Mouse (Mus musculus): ENCODE data around the gene Mettl5. TPM values are rescaled to one million over a fixed set of nuclear protein-coding genes. Genes with fewer than 3 reads are reported as not detected.

Gene Mettl5
- total RNA-seq, 4 experiments from 2014 or later = 16.2 to 26.2 (median 21.0) TPM

DNA sequence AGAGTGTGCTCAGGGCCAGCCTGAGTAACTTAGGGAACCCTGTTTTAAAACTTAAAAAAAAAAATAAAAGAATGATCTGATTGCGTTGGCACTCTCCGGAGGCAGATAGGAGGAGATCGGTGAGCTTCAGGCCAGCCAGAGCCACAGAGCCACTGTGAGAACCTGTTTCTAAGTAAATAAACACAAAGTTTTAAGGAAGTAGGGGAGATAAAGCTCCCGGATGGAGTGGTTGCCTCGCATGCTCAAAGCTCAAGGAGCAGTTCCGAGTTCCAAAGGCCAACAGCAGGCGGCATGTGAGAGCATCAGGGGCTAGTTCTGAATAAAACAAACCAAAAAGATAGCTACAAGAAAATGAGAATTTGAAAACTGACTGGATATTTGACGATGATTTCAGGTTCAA lies 29.0 kb downstream of the Mettl5 start:
- DNase-seq = no peak

DNA sequence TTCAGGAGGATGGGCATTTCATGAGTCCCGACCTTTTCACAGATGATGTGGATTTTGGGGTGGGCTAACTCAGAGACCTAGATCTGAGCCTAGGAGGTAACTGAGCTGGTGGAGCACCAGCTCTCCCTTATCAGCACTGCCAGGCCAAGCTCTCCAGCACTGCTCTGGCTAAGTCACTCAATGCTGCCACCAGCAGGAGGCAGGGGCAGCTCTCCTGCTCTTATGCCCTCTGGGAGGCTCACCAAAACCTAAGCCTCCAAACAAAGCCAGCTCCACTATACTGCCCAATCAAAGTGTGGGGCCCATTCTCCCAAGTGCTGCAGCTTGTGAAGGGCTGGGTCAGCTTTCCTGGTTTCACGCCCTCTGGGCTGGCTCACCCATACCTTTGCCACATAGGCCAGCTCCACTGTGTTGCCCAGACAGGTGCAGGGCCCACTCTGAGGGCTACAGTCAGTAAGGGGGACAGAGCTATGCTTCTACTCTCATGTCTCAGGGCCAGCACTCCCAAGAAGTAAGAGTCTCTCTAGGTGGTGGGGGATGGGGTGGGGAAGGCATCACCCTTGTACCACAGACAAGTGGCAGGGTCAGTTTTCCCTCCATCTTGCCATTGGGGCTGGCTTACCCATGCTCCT lies 33.9 kb downstream of the Mettl5 start:
- no peak for DNase-seq

DNA sequence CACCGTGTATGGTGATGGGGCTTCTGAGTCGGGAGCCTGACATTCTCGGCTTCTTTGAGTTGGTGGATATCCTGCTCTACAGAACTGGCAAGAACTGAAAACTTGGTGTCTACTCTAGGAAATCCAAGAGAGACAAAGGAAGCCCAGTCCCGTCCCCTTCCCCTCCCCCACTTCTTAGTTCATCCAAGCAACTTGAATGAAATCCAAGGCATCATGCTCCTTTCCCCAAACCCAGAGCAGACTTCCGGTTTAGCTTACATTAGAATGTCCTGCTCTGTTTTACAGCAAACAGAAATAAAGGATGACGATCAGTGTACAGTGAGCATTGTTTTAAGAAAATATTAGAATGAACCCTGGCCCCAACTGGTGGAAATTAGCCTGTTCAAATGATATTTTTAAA lies 36.2 kb downstream of the Mettl5 start:
- no peak for DNase-seq

DNA sequence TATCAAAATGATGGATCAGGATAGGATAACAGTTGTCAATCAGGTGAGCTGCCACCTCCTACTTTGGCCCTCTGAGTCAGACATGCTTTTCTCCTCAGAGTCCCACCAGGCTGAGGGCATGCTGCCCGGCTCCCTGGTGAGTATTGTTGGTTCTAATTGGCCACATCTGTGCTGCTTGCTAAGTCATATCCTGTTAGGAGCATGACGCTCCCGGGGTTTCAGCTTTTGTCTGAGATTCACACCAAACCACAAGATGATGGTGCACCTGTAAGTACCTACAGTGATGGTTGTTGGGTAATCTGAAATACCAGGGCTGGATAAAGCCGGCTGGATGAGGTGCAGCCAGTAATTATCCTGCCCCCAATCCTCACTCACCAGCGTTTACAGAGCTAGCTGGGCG lies 45.2 kb downstream of the Mettl5 start:
- DNase-seq = no peak

DNA sequence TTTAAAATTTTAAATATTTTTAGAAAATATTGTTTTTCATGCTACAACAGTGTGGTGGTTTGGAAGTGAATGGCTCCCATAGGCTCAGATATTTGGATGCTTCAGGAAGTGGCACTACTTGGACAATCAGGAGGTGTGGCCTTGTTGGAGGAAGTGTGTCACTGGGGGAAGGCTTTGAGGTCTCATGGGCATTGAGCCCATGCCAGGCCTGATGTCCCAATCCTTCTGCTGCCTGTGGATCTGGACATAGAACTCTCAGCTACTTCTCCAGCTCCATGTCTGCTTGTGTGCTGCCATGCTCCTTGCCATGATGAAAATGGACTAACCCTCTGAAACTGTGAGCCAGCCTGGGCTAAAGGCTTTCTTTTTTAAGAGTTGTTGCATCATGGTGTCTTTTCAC lies 46.7 kb downstream of the Mettl5 start:
- DNase-seq = no peak

DNA sequence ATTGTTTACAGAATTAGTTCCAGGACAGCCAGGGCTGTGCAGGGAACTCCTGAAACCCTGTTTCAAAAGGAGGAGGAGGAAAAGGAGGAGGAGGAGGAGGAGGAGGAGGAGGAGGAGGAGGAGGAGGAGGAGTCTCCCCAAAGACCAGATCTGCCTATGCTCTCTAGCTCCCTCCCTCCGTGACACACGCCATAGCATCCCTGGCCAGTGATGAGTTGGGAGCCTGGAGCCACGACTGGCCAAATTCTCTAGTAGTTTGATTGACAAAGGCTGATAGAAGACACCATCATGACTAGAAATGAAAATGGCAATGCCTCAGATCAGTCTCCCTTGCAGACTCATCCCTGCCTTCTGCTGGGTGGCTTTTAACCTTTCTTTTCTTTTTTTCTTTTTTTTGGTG lies 47.4 kb downstream of the Mettl5 start:
- no peak for DNase-seq

DNA sequence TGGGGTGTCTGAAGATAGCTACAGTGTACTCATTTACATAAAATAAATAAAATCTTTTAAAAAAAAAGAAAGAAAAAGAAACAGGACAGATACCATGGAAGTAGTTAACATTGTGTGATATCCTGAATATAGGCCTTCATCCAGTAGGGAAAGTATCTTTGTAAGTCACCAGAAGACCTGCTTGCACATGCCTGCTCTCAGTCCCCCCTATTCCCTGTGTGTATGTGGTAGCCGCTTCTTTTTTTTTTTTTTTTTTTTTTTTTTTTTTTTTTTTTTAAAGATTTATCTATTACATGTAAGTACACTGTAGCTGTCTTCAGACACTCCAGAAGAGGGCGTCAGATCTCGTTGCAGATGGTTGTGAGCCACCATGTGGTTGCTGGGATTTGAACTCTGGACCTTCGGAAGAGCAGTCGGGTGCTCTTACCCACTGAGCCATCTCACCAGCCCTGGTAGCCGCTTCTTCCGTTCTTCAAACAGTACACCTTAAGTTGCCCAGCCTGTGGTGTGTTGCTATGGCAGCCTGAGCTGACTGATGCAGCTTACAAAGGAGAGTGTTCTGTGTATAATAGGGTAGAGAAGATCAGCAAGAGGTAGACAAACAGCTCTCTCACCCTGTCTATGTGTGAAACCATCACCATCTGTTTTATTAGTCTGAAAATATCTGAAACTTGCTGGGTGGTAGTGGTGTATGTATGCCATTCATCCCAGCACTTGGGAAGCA lies 48.0 kb downstream of the Mettl5 start:
- no peak for DNase-seq

DNA sequence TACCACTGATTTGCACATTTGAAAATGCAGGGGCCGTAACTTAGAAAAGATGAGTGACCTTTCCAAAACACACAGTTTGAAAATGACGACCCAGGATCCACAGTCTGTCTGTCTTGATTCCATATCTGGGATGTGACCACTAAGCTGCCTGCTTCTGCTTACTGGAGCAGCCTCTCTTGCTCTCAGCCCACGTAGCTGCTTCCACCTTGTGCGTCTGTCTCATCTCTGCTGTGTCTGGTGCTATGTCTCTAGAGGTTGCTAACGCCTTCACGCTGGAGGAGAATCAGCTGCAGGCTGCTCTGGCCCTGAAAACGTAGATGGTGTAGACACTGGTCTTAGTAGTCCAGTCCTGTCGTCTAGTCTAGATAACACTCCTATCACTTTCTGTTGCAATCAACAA lies 55.3 kb downstream of the Mettl5 start:
- no peak for DNase-seq

DNA sequence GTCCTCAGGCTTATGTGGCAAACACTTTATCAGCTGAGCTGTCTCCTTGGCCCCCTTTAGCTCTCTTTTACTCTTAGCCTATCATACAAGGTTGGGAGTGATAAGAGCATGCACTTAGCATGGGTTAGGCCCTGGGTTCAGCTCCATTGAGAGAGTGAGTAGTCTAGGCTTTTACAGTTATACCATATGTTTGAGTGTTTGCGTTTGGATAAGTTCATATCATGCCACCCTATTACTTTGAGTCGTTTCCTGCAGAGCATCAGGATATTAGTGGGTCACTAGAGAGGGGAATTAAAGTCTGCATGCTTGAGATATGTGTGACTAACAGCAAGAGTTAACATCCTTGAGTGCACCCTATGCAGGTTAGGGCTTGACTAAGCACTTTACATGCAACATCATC lies 55.7 kb downstream of the Mettl5 start:
- DNase-seq = no peak

DNA sequence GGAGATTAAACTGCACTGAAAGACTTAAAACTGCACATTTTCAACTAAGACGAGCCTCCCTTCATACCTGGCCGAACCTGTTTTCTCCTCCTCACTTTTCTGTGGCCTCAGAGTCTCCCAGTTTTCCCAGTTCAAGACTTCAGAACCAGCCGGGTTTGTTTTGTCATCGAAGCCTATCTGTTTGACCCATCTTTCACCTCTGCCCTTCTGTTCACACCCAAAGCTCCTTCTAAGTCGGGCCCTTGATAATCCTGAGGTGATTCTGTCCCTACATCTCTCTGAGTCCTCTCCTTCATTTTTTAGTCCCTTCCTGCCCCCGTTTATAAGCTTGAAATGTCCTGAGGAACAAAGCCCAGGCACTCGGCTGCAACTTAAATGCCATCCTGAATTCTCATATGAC lies 57.4 kb downstream of the Mettl5 start:
- no peak for DNase-seq

DNA sequence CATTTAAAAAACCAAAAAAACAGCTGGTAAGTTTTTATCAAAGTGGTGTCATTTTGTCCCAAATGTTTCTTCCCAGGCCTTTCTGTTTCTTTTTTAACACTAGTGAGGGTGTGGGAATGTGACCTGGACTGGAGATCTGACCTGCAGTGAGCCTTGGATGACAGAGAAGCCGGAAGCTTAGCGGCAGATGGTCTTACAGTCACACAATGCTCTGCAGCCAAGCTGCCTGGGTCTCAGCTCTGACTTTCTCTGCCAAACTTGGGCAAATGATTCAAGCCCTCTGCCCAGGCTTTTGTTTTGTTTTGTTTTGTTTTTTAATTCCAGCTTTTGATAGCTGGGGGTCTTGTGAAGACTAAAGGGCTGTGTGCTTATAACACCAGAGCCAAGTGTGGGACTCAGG lies 59.0 kb downstream of the Mettl5 start:
- DNase-seq = no peak

DNA sequence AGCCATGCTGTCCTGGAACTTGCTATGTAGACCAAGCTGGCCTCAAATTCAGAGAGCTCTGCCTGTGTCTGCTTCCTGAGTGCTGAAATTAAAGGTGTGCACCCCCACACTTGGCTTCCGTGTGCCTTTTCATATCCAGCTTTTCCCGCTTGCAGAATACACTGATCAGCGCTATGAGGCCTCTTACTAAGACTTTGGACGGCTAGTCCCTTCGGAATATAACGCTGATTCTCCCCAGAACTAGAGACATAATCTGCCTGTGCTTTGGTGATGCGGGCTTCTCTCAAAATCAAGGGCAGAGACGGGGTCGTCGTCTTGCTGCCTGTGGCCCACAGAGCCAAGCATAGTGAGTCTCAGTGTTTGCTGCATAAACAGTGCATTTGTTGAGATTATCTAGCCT lies 59.5 kb downstream of the Mettl5 start:
- no peak for DNase-seq

DNA sequence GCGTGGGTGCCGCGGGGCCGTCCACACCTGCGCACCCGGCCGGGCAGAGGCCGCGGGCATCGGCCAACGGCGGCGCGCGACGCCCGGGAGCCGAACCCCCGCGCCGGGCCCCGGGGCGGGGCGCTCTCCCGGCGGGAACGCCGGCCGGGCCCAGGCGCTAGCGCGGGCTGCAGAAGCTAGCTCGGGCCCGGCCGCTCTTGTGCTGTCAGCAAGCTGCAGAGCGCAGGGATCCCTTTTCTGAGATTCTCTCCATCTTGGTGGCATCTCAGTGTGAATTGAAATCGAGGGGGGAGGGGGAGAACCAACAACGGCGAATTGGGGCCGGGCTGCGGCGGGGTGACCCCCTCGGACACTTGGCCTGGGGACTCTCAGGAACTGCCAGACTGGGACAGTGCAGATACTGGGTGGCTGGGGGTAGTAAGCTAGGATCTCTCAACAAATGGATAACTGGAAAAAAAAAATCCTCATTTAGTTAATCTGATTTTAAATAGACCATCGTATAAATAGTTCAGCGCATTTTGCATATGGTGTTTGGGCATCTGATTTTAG lies 62.2 kb downstream of the Mettl5 start:
- no peak for DNase-seq

DNA sequence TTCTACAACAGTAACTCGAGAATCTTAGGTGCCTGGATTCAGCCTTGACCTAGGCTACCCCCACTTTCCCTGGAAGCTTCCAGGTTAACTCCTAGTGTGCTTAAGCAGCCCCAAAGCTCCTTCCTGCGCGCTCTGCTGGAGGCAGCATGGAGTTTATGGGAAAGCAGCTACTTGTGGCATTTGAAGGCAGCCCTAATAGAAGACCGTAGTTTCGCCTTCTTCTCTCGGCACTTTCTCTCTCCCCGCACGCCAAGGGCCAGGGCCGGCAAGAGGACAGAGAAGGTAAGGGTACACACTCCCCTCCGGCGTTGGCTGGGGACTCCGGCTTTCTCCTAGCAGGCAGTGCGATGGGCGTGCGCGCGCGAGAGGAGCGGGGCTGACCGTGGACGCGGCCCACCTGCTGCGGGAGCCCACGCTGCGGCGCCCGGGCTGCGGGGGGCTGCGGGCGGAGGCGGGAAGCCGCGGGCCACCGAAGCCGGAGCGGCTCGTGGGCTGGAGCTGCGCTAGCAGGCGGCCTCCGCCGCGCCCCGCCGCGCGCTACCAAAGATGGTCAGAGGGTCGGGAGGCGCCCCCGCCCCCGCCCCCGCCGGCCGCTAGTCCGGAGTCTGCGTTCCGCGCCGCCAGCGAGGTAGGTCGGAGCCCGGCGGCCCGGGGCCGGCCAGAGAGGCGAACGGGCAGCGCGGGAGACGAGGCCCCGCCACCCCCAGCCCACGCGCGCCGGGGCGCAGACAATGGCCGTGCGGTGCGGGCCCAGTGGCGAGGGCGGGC lies 62.9 kb downstream of the Mettl5 start:
- DNase-seq = peak; percentile 21

DNA sequence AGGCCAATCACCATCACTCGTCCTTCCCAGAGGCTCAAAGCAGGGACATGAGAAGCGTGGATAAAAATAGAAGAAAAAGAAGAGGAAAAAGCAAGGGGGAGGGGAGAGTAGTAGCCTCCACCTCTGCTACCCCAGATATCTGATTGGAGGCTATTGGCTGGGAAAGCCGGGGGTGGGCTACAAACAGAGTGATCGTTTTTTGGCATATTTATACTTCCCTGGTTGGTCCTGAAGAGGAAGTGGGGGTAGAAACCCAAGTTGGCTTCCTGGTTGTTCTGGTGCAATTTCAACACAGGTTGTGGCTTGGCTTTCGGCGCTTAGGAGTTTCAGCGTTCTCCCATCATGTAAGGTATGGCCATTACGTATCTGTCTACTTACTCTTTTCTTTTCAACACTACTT lies 63.7 kb downstream of the Mettl5 start, which contains the start of gene Klhl23:
Gene Klhl23, plus strand, starts transcription at position 234 of the 400 bp plus-strand sequence.
- DNase-seq = no peak

Other genes with a start within 250 kb of the Mettl5 start
- gene Bbs5, start 238.4 kb downstream of the Mettl5 start, total RNA-seq (2022) = 10 to 100 TPM in 2 of 4 experiments, 1 to 10 TPM in 2; 9.8 to 14.6 (median 10.2) TPM
- gene Klhl41, start 215.5 kb downstream of the Mettl5 start, total RNA-seq (2022) = under 1 TPM; 0.21 to 0.59 (median 0.54) TPM
- gene Fastkd1, start 172.1 kb downstream of the Mettl5 start, total RNA-seq (2022) = 10 to 100 TPM; 21.4 to 26.0 (median 22.6) TPM
- 10 to 100 TPM; 53.1 to 68.6 (median 61.8) TPM for gene Ppig, start 163.1 kb downstream of the Mettl5 start, total RNA-seq (2022)
- gene Ccdc173, start 96.0 kb downstream of the Mettl5 start, total RNA-seq (2022) = 1 to 10 TPM; 1.9 to 3.9 (median 2.4) TPM
- 10 to 100 TPM; 24.4 to 30.8 (median 25.5) TPM for gene Phospho2, start 96.0 kb downstream of the Mettl5 start, total RNA-seq (2022)
- gene Klhl23, start 63.7 kb downstream of the Mettl5 start, total RNA-seq (2022) = 10 to 100 TPM; 11.4 to 16.6 (median 14.4) TPM
- gene Ssb, start 24.1 kb downstream of the Mettl5 start, total RNA-seq (2022) = 100 to 1,000 TPM; 149 to 159 (median 152) TPM
- gene Ubr3, start 11.6 kb upstream of the Mettl5 start, total RNA-seq (2022) = 10 to 100 TPM; 85.6 to 99.8 (median 95.5) TPM
- gene Myo3b, start 153.5 kb upstream of the Mettl5 start, total RNA-seq (2022) = under 1 TPM in 1 of 4 experiments, not detected in 3; 0.09 TPM